Mouse (Mus musculus): ENCODE results near the gene Ldhc.
A peak's percentile ranks its signal among the peaks of the same experiment; 100 is the strongest.
"Not testable (repeated sequence)": the region's sequence is repeated elsewhere in the genome, so short reads cannot be mapped to it uniquely, and the experiment has no call there.

The Ldhc gene

DNA sequence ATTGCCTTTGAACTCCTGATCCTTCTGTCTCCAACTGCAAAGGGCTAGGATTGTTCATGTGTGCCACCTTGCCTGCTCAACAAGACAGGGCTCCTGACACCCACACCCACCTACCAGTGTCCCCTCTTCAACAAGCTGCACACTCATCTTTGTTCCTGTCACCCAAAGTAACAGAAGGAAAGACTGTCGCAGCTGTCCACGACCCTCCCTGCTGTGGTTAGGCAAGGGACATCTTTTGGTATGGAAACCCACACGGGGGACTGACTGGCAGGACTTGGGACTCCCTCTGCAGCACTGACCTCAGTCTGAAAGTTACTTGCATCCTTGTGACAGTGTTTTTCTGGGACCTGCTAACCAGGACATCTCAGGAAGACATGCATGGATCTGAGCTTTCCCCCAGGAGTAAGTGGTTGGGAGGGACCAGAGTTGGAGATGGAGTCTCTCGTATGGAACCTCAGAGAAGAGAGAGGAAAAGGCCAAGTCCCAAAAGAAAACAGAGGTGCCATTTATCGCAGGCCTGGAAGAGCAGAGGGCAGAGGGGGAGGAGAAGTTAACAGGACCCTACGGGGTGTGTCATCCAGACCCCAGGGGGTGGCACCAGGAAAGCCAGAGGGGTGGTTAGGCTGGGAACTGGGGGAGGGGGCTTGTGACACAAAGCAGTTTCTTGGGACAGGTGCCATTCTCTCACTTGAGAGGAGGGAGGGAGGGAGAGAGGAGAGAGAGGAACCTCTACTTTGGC, 20.0 kb upstream of the Ldhc start, which contains the start of gene Ldha:
TSS of gene Ldha (plus strand) at position 689 of the 739 bp plus-strand sequence.
- no peak for DNase-seq (ENCODE audit: low read depth in 1 of 2, low spot score in 2 of 2)

GRCm38 (mm10) chr7:46842278-46842677, 18.7 kb upstream of the Ldhc start:
- DNase-seq (ENCODE audit: low read depth in 1 of 2, low spot score in 2 of 2), result no peak

GRCm38 (mm10) chr7:46843576-46843975, 17.4 kb upstream of the Ldhc start:
- no peak for DNase-seq (ENCODE audit: low read depth in 1 of 2, low spot score in 2 of 2)

DNA sequence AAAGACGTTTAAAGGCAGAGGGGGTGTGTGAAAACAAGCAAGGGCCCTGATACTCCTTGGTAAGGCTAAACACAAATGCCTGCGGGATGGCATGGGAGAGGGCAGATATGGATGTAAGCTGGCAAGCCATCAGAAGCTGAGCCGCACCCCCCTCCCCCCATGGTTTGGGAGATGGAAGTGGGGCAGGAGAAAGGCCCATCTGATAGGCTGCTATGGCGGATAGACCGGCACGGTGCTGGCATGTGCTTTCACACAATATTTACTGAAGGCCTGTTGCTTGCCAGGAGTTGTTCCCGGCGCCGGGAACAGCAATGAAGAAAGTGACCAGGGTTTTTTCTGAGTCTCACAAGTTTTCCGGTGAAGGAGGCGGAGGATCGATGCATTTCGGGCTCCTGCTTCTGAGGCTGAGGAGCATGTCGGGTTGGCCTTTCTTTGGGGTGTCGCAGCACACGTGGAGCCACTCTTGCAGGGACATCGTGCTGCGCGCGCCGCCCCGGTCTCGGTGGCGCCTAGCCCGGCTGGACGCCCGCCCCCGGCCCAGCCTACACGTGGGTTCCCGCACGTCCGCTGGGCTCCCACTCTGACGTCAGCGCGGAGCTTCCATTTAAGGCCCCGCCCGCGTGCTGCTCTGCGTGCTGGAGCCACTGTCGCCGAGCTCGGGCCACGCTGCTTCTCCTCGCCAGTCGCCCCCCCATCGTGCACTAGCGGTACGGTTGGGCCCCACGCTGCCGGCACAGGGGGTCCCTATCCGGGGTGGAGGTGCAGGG, 15.6 kb upstream of the Ldhc start:
- peak; percentile 46 to 71 for DNase-seq (ENCODE audit: low read depth in 1 of 2, low spot score in 2 of 2)

DNA sequence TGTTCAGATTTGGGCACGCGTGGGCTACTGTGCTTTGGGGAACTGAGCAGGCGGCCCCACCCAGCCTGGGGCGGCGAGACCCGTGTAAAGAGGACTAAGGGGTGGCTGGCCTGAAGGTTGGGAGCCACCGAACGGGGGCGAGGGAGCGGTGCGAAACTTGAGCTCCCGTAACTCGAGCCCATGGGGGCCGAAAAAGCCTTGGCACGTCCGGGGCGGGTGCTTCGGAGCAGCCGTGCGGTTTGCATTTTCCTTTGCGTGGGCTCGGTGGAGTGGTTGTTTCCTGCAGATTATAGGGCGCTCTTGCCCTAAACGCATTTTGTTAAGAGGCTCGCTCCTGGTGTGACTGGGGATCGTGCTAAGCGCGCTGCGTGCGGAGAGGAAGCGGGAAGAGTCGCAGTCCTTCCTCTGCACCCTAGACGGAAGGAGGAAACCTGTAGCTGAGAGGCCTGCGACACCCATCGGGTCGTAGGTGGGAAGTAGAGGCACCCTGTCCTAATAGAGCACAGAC, 15.0 kb upstream of the Ldhc start:
- peak in 1 of 2 experiments; percentile 6 for DNase-seq (ENCODE audit: low read depth in 1 of 2, low spot score in 2 of 2)

- DNase-seq (ENCODE audit: low read depth in 1 of 2, low spot score in 2 of 2), result peak in 1 of 2 experiments; percentile 7
These were observed 14.3 kb upstream of the Ldhc start for GRCm38 (mm10) chr7:46846486-46847244.

GRCm38 (mm10) chr7:46849287-46849686, 11.7 kb upstream of the Ldhc start:
- DNase-seq (ENCODE audit: low read depth in 1 of 2, low spot score in 2 of 2), result no peak

GRCm38 (mm10) chr7:46851026-46851425, 10.0 kb upstream of the Ldhc start:
- DNase-seq (ENCODE audit: low read depth in 1 of 2, low spot score in 2 of 2), result no peak

- DNase-seq (ENCODE audit: low read depth in 1 of 2, low spot score in 2 of 2), result no peak
These were observed 8.3 kb upstream of the Ldhc start for GRCm38 (mm10) chr7:46852666-46853065.

GRCm38 (mm10) chr7:46853365-46853764, 7.6 kb upstream of the Ldhc start:
- no peak for DNase-seq (ENCODE audit: low read depth in 1 of 2, low spot score in 2 of 2)

GRCm38 (mm10) chr7:46855866-46856560, 5.0 kb upstream of the Ldhc start:
- DNase-seq (ENCODE audit: low read depth in 1 of 2, low spot score in 2 of 2), result no peak

DNA sequence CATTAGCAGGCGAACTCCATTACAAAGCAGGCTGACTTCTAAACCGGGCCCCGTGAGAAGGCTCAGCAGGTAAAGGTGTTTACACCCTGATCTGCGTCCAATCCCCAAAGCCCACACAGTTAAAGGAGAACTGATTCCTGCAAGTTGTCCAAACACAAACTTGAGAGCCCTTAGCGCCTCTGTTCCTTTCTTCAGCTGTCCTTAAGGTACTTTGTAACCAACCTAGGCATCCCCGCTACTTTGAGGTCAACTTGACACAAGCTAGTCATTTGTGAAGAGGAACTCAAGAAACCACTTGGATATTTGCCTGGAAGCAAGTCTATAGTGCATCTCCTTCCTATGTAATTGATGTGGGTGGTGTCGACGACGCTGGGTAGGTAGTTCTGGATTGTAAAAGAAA, 3.6 kb upstream of the Ldhc start:
- DNase-seq (ENCODE audit: low read depth in 1 of 2, low spot score in 2 of 2), result no peak

DNA sequence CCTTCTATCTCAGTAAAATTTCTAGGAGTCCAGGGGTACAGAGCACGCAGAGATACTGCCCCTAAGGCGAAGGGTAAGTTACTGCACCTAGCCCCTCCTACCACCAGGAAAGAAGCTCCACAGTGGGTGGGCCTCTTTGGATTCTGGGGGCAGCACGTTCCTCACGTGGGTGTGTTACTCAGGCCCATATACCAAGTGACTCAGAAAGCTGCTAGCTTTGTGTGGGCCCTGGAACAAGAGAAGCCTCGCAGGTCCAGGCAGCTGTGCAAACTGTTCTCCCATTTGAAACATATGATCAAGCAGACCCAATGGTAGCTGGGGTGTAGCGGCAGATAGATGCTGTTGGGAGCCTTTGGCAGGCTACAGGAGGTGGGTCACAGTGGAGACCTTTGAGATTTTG, 2.0 kb upstream of the Ldhc start:
- DNase-seq (ENCODE audit: low read depth in 1 of 2, low spot score in 2 of 2), result no peak

DNA sequence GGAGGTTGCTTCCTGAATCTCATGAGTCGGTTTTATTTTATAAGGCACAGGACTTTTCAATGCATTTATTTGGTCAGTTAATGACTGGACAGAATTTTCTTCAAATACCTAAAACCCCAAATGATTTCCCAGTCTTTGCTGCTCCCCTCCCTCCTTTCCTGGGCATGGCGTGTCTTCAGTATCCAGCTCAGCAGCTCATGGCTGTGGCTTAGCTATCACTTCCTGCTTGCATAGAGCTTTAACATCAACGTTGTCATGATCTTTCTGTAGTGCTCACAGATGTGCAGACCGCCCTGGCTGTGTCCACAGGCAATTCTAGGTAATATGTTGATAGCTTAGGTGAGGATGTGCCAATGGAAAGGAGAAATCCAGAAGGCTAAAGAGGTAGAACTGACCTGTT, 11.0 kb downstream of the Ldhc start:
- no peak for DNase-seq (ENCODE audit: low read depth in 1 of 2, low spot score in 2 of 2)

GRCm38 (mm10) chr7:46876841-46877240, 15.8 kb downstream of the Ldhc start:
- no peak for DNase-seq (ENCODE audit: low read depth in 1 of 2, low spot score in 2 of 2)

DNA sequence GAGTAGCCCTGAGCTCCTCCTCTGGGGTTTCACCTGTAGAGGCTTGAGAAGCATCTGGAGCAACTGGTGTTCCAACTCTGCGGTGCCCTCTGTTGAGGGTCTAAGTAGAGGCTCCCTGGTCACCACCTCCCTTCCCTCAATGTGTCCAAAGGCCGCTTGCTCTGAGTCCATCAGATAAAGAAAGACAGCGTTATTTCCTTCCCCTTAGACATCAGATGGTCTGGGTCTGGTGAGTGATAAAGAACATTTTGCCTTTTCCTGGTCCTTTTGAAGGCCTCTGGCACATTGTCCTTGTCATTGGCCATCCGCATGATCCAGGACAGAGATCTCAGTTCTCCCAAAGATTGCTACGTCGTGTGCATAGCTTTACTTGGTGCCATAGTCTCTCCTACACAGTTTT, 16.3 kb downstream of the Ldhc start:
- no peak for DNase-seq (ENCODE audit: low read depth in 1 of 2, low spot score in 2 of 2)

DNA sequence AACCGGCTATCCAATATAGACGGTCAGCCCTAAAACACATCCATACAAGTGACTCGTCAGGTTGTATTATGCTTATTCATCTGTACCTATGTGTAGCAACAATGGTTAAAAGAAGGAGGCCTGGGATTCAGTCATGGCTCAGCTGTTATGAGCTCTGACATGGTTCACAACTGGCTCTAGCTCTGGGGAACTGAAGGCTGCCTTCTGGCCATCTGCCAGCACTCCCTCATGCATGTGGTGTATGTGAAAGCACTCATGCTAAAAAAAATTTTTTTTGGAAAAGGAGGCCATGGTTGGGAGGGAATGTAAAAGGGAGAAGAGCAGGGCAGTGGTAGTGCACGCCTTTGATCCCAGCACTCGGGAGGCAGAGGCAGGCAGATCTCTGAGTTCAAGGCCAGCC, 18.8 kb downstream of the Ldhc start:
- DNase-seq (ENCODE audit: low read depth in 1 of 2, low spot score in 2 of 2), result no peak

GRCm38 (mm10) chr7:46880992-46881391, 20.0 kb downstream of the Ldhc start:
- DNase-seq (ENCODE audit: low read depth in 1 of 2, low spot score in 2 of 2), result no peak

GRCm38 (mm10) chr7:46881941-46882340, 20.9 kb downstream of the Ldhc start:
- DNase-seq (ENCODE audit: low read depth in 1 of 2, low spot score in 2 of 2), result not testable (repeated sequence)

DNA sequence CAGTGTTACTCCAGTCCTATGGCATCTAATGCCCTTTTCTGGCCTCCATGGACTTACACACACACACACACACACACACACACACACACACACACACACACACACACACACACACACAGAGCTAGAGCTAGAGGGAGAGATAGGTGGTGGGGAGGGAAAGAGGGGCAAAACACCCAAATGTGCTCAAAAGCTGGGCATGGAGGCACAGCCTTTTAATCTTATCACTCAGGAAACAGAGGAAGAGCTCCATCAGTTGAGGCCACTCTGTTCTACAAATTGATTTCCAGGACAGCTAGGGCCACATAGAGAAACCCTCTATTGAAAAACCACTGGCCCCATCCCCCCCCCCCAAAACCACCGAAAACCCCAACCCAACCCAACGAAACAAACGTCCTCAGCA, 22.3 kb downstream of the Ldhc start:
- no peak for DNase-seq (ENCODE audit: low read depth in 1 of 2, low spot score in 2 of 2)

DNA sequence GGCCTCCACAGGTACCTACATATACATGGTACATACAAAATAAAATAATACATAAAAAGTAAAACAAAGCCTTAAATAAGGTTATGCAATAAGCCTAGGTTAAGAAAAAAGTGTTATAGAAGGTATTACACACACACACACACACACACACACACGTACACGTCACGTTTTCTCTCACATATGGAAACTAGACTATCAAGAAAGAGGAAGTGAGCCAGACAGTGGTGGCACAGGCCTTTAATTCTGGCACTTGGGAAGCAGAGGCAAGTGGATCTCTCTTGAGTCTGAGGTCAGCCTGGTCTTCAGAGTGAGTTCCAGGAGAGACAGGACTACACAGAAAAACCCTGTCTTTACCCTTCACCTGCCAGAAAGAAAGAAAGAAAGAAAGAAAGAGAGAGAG, 34.5 kb downstream of the Ldhc start:
- DNase-seq (ENCODE audit: low read depth in 1 of 2, low spot score in 2 of 2), result no peak

Data from monocyte, adult 2 months (primary cell).